Mouse (Mus musculus): Measurements from ENCODE around the gene Six5.

The Six5 gene

DNA sequence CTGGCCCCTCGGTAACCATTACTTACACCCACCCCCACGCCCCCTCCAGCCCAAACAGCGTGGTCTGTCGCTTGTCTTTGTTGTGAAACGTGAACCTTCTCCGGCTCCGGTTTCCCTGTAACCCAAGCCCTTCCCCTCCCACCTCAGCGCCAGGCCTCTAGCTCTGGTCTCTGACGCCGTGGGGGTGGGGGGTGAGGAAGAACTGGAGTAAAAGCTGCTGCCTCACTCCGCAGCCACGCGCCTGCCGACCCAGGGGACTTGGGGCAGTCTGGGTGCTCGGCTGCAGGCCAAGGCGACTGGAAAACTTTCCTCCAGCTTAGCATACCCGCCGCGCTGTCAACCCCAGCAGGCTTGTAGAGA, 1.3 kb downstream of the Six5 start:
- Histone ChIP-seq H3K27me3 (ENCODE audit: insufficient read depth, low read length) (peaks cover 75% of the 10 kb centered on the region), H3K36me3 (ENCODE audit: insufficient read depth, low read length) (peaks cover 16% of the 10 kb centered on the region), H3K9me3 (ENCODE audit: low read length) (no peaks in the 10 kb centered on the region), H3K4me3 (replicated peaks; ENCODE audit: low read length) (peak overlapping the region; percentile 83), H3K4me1 (replicated peaks; ENCODE audit: low read depth, low read length) (peaks cover 61% of the 10 kb centered on the region)
- TF ChIP-seq CTCF (conservative IDR thresholded peaks at IDR 0.05; ENCODE audit: low read length) (no peak), NANOG (IDR thresholded peaks at IDR 0.05; ENCODE audit: borderline replicate concordance, low read length) (no peak), POU5F1 (IDR thresholded peaks at IDR 0.05; ENCODE audit: borderline replicate concordance, low read length) (no peak)

- Histone ChIP-seq H3K4me3 (replicated peaks; ENCODE audit: low read length) (peak overlapping the region; percentile 83), H3K27me3 (ENCODE audit: insufficient read depth, low read length) (peaks cover 74% of the 10 kb centered on the region), H3K4me1 (replicated peaks; ENCODE audit: low read depth, low read length) (peaks cover 53% of the 10 kb centered on the region), H3K36me3 (ENCODE audit: insufficient read depth, low read length) (peaks cover 8% of the 10 kb centered on the region), H3K9me3 (ENCODE audit: low read length) (no peaks in the 10 kb centered on the region)
- TF ChIP-seq NANOG (IDR thresholded peaks at IDR 0.05; ENCODE audit: borderline replicate concordance, low read length), result no peak
- TF ChIP-seq CTCF (conservative IDR thresholded peaks at IDR 0.05; ENCODE audit: low read length), result no peak
Measured at GRCm38 (mm10) chr7:19096421-19096976, 2.1 kb downstream of the Six5 start.

DNA sequence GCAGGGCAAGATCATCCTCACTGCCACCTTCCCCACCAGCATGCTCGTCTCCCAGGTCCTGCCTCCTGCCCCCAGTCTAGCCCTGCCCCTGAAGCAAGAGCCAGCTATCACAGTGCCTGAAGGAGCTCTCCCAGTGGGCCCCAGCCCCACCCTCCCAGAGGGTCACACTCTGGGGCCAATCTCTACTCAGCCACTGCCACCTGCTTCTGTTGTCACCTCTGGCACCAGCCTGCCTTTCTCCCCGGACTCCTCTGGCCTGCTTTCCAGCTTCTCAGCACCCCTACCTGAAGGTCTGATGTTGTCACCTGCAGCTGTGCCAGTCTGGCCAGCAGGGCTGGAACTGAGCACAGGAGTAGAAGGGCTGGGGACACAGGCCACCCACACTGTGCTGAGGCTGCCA, 2.8 kb downstream of the Six5 start:
- Histone ChIP-seq H3K4me1 (replicated peaks; ENCODE audit: low read depth, low read length) (peaks cover 46% of the 10 kb centered on the region), H3K36me3 (ENCODE audit: insufficient read depth, low read length) (0 out of 2 replicates have a peak, but pooled peaks cover under 1% of the 10 kb centered on the region), H3K9me3 (ENCODE audit: low read length) (no peaks in the 10 kb centered on the region), H3K4me3 (replicated peaks; ENCODE audit: low read length) (no peak overlapping the region), H3K27me3 (ENCODE audit: insufficient read depth, low read length) (peaks cover 73% of the 10 kb centered on the region)
- TF ChIP-seq NANOG (IDR thresholded peaks at IDR 0.05; ENCODE audit: borderline replicate concordance, low read length) (no peak), CTCF (conservative IDR thresholded peaks at IDR 0.05; ENCODE audit: low read length) (no peak), POU5F1 (IDR thresholded peaks at IDR 0.05; ENCODE audit: borderline replicate concordance, low read length) (no peak)

- Histone ChIP-seq H3K36me3 (ENCODE audit: insufficient read depth, low read length) (no peaks in the 10 kb centered on the region), H3K9me3 (ENCODE audit: low read length) (no peaks in the 10 kb centered on the region), H3K27me3 (ENCODE audit: insufficient read depth, low read length) (peaks cover 76% of the 10 kb centered on the region), H3K4me1 (replicated peaks; ENCODE audit: low read depth, low read length) (peaks cover 39% of the 10 kb centered on the region), H3K4me3 (replicated peaks; ENCODE audit: low read length) (no peak overlapping the region)
- TF ChIP-seq POU5F1 (IDR thresholded peaks at IDR 0.05; ENCODE audit: borderline replicate concordance, low read length), result no peak
- TF ChIP-seq NANOG (IDR thresholded peaks at IDR 0.05; ENCODE audit: borderline replicate concordance, low read length), result no peak
- no peak for TF ChIP-seq CTCF (conservative IDR thresholded peaks at IDR 0.05; ENCODE audit: low read length)
Measured at GRCm38 (mm10) chr7:19097863-19098262, 3.5 kb downstream of the Six5 start.

DNA sequence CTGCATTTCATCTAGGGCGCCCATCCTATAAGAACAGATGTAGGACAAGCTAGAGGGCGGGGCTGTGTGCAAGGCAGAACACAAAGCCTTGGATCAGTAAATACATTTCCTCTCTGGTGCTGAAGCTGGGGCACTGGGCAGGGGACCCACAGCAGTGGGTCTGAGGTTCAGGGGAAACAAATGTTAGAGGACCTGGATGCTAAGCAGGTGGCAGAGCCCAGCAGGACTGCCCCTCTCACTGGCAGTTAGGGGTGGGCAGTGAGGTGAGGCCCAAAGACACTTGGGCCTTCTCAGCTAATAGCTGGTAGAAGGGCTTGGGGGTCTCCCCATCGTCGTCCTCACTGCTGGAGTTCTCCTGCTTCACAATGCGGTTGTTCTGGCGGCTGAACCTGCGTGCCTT, 4.4 kb downstream of the Six5 start:
- TF ChIP-seq NANOG (IDR thresholded peaks at IDR 0.05; ENCODE audit: borderline replicate concordance, low read length), result no peak
- TF ChIP-seq CTCF (conservative IDR thresholded peaks at IDR 0.05; ENCODE audit: low read length), result no peak
- TF ChIP-seq POU5F1 (IDR thresholded peaks at IDR 0.05; ENCODE audit: borderline replicate concordance, low read length), result no peak
- Histone ChIP-seq H3K4me1 (replicated peaks; ENCODE audit: low read depth, low read length) (peaks cover 31% of the 10 kb centered on the region), H3K36me3 (ENCODE audit: insufficient read depth, low read length) (no peaks in the 10 kb centered on the region), H3K9me3 (ENCODE audit: low read length) (no peaks in the 10 kb centered on the region), H3K4me3 (replicated peaks; ENCODE audit: low read length) (no peak overlapping the region), H3K27me3 (ENCODE audit: insufficient read depth, low read length) (peaks cover 85% of the 10 kb centered on the region)

DNA sequence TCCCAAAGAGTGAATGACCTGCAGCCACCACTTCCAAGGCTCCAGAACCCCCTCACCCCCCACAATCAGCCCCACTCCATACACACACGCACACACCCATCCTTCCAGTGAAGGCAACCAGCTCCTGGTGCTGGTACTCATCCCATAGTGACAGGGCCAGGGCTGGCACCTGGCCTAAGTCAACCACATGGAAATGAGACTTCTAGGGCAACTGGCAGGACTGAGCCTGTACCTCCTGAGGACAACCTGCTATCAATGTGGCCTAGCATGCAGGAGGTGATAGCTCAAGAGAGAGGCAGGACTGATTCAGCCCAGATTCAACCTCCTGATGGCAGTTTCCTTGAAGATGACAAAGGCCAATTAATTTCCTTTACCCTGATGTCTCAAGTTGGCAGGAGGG, 5.9 kb downstream of the Six5 start:
- Histone ChIP-seq H3K9me3 (ENCODE audit: low read length) (no peaks in the 10 kb centered on the region), H3K36me3 (ENCODE audit: insufficient read depth, low read length) (no peaks in the 10 kb centered on the region), H3K4me3 (replicated peaks; ENCODE audit: low read length) (no peak overlapping the region), H3K27me3 (ENCODE audit: insufficient read depth, low read length) (peaks cover 93% of the 10 kb centered on the region), H3K4me1 (replicated peaks; ENCODE audit: low read depth, low read length) (peaks cover 28% of the 10 kb centered on the region)
- TF ChIP-seq NANOG (IDR thresholded peaks at IDR 0.05; ENCODE audit: borderline replicate concordance, low read length), result no peak
- no peak for TF ChIP-seq POU5F1 (IDR thresholded peaks at IDR 0.05; ENCODE audit: borderline replicate concordance, low read length)
- no peak for TF ChIP-seq CTCF (conservative IDR thresholded peaks at IDR 0.05; ENCODE audit: low read length)

DNA sequence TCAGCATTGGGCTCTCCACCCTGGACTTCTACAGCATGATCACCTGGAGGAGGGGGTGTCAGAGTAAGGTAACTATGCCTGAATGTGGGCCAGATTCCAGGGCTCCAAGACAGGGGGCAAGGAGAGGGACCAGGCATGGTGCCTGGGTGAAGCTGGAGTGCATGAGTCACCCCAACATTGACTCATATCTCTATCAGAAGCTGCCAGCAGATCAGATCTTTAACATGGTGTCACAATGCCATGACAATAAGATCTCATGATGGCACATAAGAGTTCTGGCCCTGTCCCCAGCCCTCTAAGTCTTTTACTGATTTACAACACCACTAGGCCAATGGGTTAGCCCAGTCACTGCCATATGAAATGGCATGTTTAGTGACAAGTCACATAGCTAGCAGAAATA, 9.3 kb downstream of the Six5 start:
- peaks cover 82% of the 10 kb centered on the region for H3K27me3 ChIP-seq (ENCODE audit: insufficient read depth, low read length)
- TF ChIP-seq CTCF (conservative IDR thresholded peaks at IDR 0.05; ENCODE audit: low read length) (no peak), POU5F1 (IDR thresholded peaks at IDR 0.05; ENCODE audit: borderline replicate concordance, low read length) (no peak), NANOG (IDR thresholded peaks at IDR 0.05; ENCODE audit: borderline replicate concordance, low read length) (no peak)
- no peaks in the 10 kb centered on the region for H3K9me3 ChIP-seq (ENCODE audit: low read length)
- H3K4me1 ChIP-seq (replicated peaks; ENCODE audit: low read depth, low read length), result peaks cover 5% of the 10 kb centered on the region
- H3K36me3 ChIP-seq (ENCODE audit: insufficient read depth, low read length), result no peaks in the 10 kb centered on the region
- H3K4me3 ChIP-seq (replicated peaks; ENCODE audit: low read length), result no peak overlapping the region

- H3K9me3 ChIP-seq (ENCODE audit: low read length), result no peaks in the 10 kb centered on the region
- H3K36me3 ChIP-seq (ENCODE audit: insufficient read depth, low read length), result no peaks in the 10 kb centered on the region
- no peaks in the 10 kb centered on the region for H3K4me1 ChIP-seq (replicated peaks; ENCODE audit: low read depth, low read length)
- peaks cover 77% of the 10 kb centered on the region for H3K27me3 ChIP-seq (ENCODE audit: insufficient read depth, low read length)
- TF ChIP-seq CTCF (conservative IDR thresholded peaks at IDR 0.05; ENCODE audit: low read length) (no peak), POU5F1 (IDR thresholded peaks at IDR 0.05; ENCODE audit: borderline replicate concordance, low read length) (no peak), NANOG (IDR thresholded peaks at IDR 0.05; ENCODE audit: borderline replicate concordance, low read length) (no peak)
- no peak overlapping the region for H3K4me3 ChIP-seq (replicated peaks; ENCODE audit: low read length)
Measured at GRCm38 (mm10) chr7:19104486-19104885, 10.1 kb downstream of the Six5 start.

- Histone ChIP-seq H3K4me3 (replicated peaks; ENCODE audit: low read length) (no peak overlapping the region), H3K9me3 (ENCODE audit: low read length) (no peaks in the 10 kb centered on the region), H3K4me1 (replicated peaks; ENCODE audit: low read depth, low read length) (no peaks in the 10 kb centered on the region), H3K27me3 (ENCODE audit: insufficient read depth, low read length) (peaks cover 73% of the 10 kb centered on the region), H3K36me3 (ENCODE audit: insufficient read depth, low read length) (no peaks in the 10 kb centered on the region)
- TF ChIP-seq NANOG (IDR thresholded peaks at IDR 0.05; ENCODE audit: borderline replicate concordance, low read length) (no peak), POU5F1 (IDR thresholded peaks at IDR 0.05; ENCODE audit: borderline replicate concordance, low read length) (no peak), CTCF (conservative IDR thresholded peaks at IDR 0.05; ENCODE audit: low read length) (no peak)
Measured at GRCm38 (mm10) chr7:19107436-19107835, 13.0 kb downstream of the Six5 start.

Measured in E14TG2a.4 (cell line).